ENCODE assay signal across 8 mouse cellular contexts in the genomic region with DNA sequence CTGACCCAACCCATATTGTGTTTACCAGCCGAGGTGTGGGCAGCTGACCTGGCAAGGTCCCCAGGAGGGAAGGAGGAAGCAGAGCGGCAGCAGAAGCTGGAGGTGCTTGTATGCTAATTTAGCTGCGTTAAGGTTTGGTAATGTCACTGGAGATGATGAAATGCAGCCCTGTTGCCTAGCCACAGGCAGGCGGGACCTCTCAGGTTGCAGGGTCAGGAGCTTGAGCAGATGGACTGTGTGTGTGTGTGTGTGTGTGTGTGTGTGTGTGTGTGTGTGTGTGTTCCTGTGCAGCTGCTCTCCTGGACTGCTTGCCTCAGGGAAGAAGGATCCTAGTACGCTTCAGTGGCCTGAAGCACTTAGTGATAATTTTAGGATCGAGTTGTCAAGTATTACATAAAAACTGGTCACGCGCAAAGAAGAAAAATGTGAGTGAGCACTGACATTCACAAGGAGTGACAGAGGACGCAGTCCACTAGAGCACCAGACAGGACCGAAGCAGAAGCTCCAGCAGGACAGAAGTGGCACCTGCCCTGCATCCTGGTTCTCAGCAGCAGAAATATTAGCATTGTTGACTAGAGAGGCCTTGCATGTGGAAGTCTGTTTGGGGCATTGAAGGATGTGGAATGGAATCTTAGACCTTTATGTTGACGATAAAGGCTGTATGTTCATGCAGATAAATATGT. TPM values are rescaled to one million over a fixed set of nuclear protein-coding genes. Genes with fewer than 3 reads are reported as not detected.
DNase-seq lines count a peak whose midpoint lies in the region; ATAC-seq and TF ChIP-seq lines count a peak whose summit lies in the region.
"Had no signal": no experiment of that assay in that cellular context is flagged by ENCODE, and none has a peak within 500 bp of the region (broad histone marks: within the 10 kb centered on the region; RNA-seq: fewer than 3 reads in every experiment).

No protein-coding gene starts in this region.

- H3K27me3 ChIP-seq in embryonic facial prominence, embryonic 12.5 days, result no peaks in the 10 kb centered on the region
- no peaks in the 10 kb centered on the region for H3K27me3 ChIP-seq in hindbrain, embryonic 15.5 days
- no peaks in the 10 kb centered on the region for H3K27me3 ChIP-seq in liver, embryonic 14.5 days (ENCODE audit: control insufficient read depth, insufficient read depth, low read length)
- H3K27me3 ChIP-seq in neural tube, embryonic 11.5 days (ENCODE audit: control insufficient read depth, insufficient read depth, low read length), result no peaks in the 10 kb centered on the region

- peaks cover 21% of the 10 kb centered on the region for H3K4me1 ChIP-seq in embryonic facial prominence, embryonic 12.5 days
- peaks cover 8% of the 10 kb centered on the region; the same call in 1 of the 2 replicates for H3K4me1 ChIP-seq in hindbrain, embryonic 15.5 days (replicated peaks)
- H3K4me1 ChIP-seq in liver, embryonic 14.5 days (replicated peaks; ENCODE audit: control insufficient read depth in 2 of 2, insufficient read depth in 2 of 2, low read length in 1 of 2), result no peaks in the 10 kb centered on the region
- H3K4me1 ChIP-seq in neural tube, embryonic 11.5 days (ENCODE audit: control insufficient read depth, insufficient read depth, low read length), result peaks cover 8% of the 10 kb centered on the region; the same call in 1 of the 2 replicates

- no peak overlapping the region for H3K4me3 ChIP-seq in embryonic facial prominence, embryonic 12.5 days
- H3K4me3 ChIP-seq in hindbrain, embryonic 15.5 days, result no peak overlapping the region
- H3K4me3 ChIP-seq in liver, embryonic 14.5 days (ENCODE audit: insufficient read depth in 1 of 2, low read depth in 2 of 2, low read length in 2 of 2), result no peak overlapping the region
- no peak overlapping the region for H3K4me3 ChIP-seq in neural tube, embryonic 11.5 days (ENCODE audit: low read depth, low read length)
- H3K4me3 ChIP-seq: erythroblast, embryonic 14.5 days had no signal

- 0 out of 2 replicates have a peak overlapping the region, but pooled peaks have one; percentile 30 for H3K27ac ChIP-seq in embryonic facial prominence, embryonic 12.5 days
- H3K27ac ChIP-seq in hindbrain, embryonic 15.5 days (replicated peaks), result peak overlapping the region; percentile 45; the same call in 1 of the 2 replicates
- H3K27ac ChIP-seq in liver, embryonic 14.5 days, result no peak overlapping the region
- H3K27ac ChIP-seq in neural tube, embryonic 11.5 days (ENCODE audit: low read depth, low read length), result no peak overlapping the region

- no peak for TF ChIP-seq CTCF in liver, embryonic 14.5 days (IDR thresholded peaks at IDR 0.05; ENCODE audit: low read depth)

- peak; percentile 83 for DNase-seq in A20 (ENCODE audit: low read depth, low spot score)
- peak; percentile 52 for DNase-seq in Muller cell, postnatal 12 days (ENCODE audit: inconsistent ontology term)
- no peak for DNase-seq in liver, embryonic 14.5 days (ENCODE audit: low read depth in 3 of 3, low spot score in 3 of 3)
- DNase-seq in neural tube, embryonic 11.5 days (ENCODE audit: low spot score), result peak; percentile 52
- no peak for DNase-seq in right cerebral cortex, postnatal 14 days

- no peak overlapping the region for H3K9ac ChIP-seq in embryonic facial prominence, embryonic 12.5 days
- no peak overlapping the region for H3K9ac ChIP-seq in hindbrain, embryonic 15.5 days
- H3K9ac ChIP-seq in liver, embryonic 14.5 days (replicated peaks), result no peak overlapping the region
- no peak overlapping the region for H3K9ac ChIP-seq in neural tube, embryonic 11.5 days (ENCODE audit: low read length)

- no peak for TF ChIP-seq EP300 in liver, embryonic 14.5 days (IDR thresholded peaks at IDR 0.05; ENCODE audit: low read depth)

- no peaks in the 10 kb centered on the region for H3K9me3 ChIP-seq in embryonic facial prominence, embryonic 12.5 days
- H3K9me3 ChIP-seq in hindbrain, embryonic 15.5 days, result no peaks in the 10 kb centered on the region
- no peaks in the 10 kb centered on the region for H3K9me3 ChIP-seq in liver, embryonic 14.5 days (ENCODE audit: control insufficient read depth, low read length)
- no peaks in the 10 kb centered on the region for H3K9me3 ChIP-seq in neural tube, embryonic 11.5 days (ENCODE audit: control insufficient read depth, low read length)

- H3K4me2 ChIP-seq in embryonic facial prominence, embryonic 12.5 days (replicated peaks), result no peak overlapping the region
- no peak overlapping the region for H3K4me2 ChIP-seq in hindbrain, embryonic 15.5 days
- no peak overlapping the region for H3K4me2 ChIP-seq in liver, embryonic 14.5 days (ENCODE audit: low read depth)
- H3K4me2 ChIP-seq in neural tube, embryonic 11.5 days (ENCODE audit: low read depth), result no peak overlapping the region

- no peaks in the 10 kb centered on the region for H3K36me3 ChIP-seq in embryonic facial prominence, embryonic 12.5 days
- H3K36me3 ChIP-seq in hindbrain, embryonic 15.5 days, result no peaks in the 10 kb centered on the region
- H3K36me3 ChIP-seq in liver, embryonic 14.5 days (replicated peaks; ENCODE audit: control insufficient read depth, insufficient read depth, low read depth), result no peaks in the 10 kb centered on the region
- H3K36me3 ChIP-seq in neural tube, embryonic 11.5 days (ENCODE audit: control insufficient read depth, insufficient read depth, low read length), result no peaks in the 10 kb centered on the region

- ATAC-seq in embryonic facial prominence, embryonic 12.5 days (ENCODE audit: insufficient number of reproducible peaks, insufficient read depth, low FRiP score, low TSS enrichment), result peak; percentile 80
- peak; percentile 83 for ATAC-seq in hindbrain, embryonic 15.5 days (ENCODE audit: low FRiP score, low read depth)
- ATAC-seq in liver, embryonic 14.5 days (ENCODE audit: insufficient read depth), result peak; percentile 59; the same call in 1 of the 2 replicates
- ATAC-seq in neural tube, embryonic 11.5 days (ENCODE audit: insufficient read depth, low FRiP score, low TSS enrichment), result peak; percentile 82

- WGBS in embryonic facial prominence, embryonic 12.5 days, result 28% methylated on average over 11 of the region's 11 CpGs
- 40% methylated on average over 11 of the region's 11 CpGs for WGBS in hindbrain, embryonic 15.5 days
- WGBS in liver, embryonic 14.5 days (ENCODE audit: insufficient replicate concordance), result 56% methylated on average over 11 of the region's 11 CpGs
- WGBS in neural tube, embryonic 11.5 days, result 52% methylated on average over 11 of the region's 11 CpGs

RNA-seq across cellular contexts. Expression of a gene that starts 14.8 kb away (rescaled TPM):
- 0.33 and 0.46 TPM in 2 replicates for polyA plus RNA-seq in embryonic facial prominence, embryonic 12.5 days (2016; fragmentation: Nextera tagmentation; extraction: Ambion mirVana)
- polyA plus RNA-seq in hindbrain, embryonic 15.5 days (2015; fragmentation: Nextera tagmentation; extraction: Ambion mirVana), result 0.34 and 0.41 TPM in 2 replicates
- 0.02 and 0.07 TPM in 2 replicates for polyA plus RNA-seq in liver, embryonic 14.5 days (2012; rRNA removed)
- not detected in 2 replicates for polyA plus RNA-seq in liver, embryonic 14.5 days (2014; fragmentation: Nextera tagmentation; extraction: Ambion mirVana)
- polyA plus RNA-seq in neural tube, embryonic 11.5 days (2014; fragmentation: Nextera tagmentation; extraction: Ambion mirVana), result 0.37 and 0.68 TPM in 2 replicates
- polyA plus RNA-seq: erythroblast, embryonic 14.5 days had no signal

RNA-seq across cellular contexts. Expression of a gene that starts 27.3 kb away (rescaled TPM):
- 28.9 and 32.8 TPM in 2 replicates for polyA plus RNA-seq in embryonic facial prominence, embryonic 12.5 days (2016; fragmentation: Nextera tagmentation; extraction: Ambion mirVana)
- 13.4 and 15.4 TPM in 2 replicates for polyA plus RNA-seq in hindbrain, embryonic 15.5 days (2015; fragmentation: Nextera tagmentation; extraction: Ambion mirVana)
- 5.4 and 10.6 TPM in 2 replicates for polyA plus RNA-seq in liver, embryonic 14.5 days (2012; rRNA removed)
- polyA plus RNA-seq in liver, embryonic 14.5 days (2014; fragmentation: Nextera tagmentation; extraction: Ambion mirVana), result 14.5 and 20.9 TPM in 2 replicates
- polyA plus RNA-seq in neural tube, embryonic 11.5 days (2014; fragmentation: Nextera tagmentation; extraction: Ambion mirVana), result 20.5 and 20.9 TPM in 2 replicates

Comparison
In these comparisons a context has a peak if more than half of its experiments do, and no peak if none do; other contexts are left out.
1. DNase-seq: peak in A20 (single experiment), Muller cell, postnatal 12 days (single experiment) and neural tube, embryonic 11.5 days (single experiment); none in liver, embryonic 14.5 days (0 of 3) and right cerebral cortex, postnatal 14 days (single experiment).
2. H3K27ac ChIP-seq: peak in embryonic facial prominence, embryonic 12.5 days (single experiment) and hindbrain, embryonic 15.5 days (single experiment); none in liver, embryonic 14.5 days (single experiment) and neural tube, embryonic 11.5 days (single experiment).
3. Peak in every context shown above with its lines, with median percentiles within 50 percentile points of each other: ATAC-seq.